Mouse (Mus musculus) telencephalon, adult 2 months (tissue): ENCODE results near the gene Tead2.
"Not testable (repeated sequence)": the region's sequence is repeated elsewhere in the genome, so short reads cannot be mapped to it uniquely, and the experiment has no call there.

Source experiments
- DNase-seq: peaks from one replicate; pipeline ENCODE4 v3.0.0-alpha.2; 2011; ENCODE audit warnings: low read depth, low spot score

Tead2 gene

GRCm38 (mm10) chr7:45228548-45228947, 13.0 kb downstream of the Tead2 start:
- DNase-seq, result no peak

GRCm38 (mm10) chr7:45229046-45229445, 13.5 kb downstream of the Tead2 start:
- DNase-seq, result no peak

GRCm38 (mm10) chr7:45229459-45230203, 14.1 kb downstream of the Tead2 start:
- DNase-seq, result no peak

- DNase-seq, result no peak
These were observed 15.6 kb downstream of the Tead2 start for GRCm38 (mm10) chr7:45231192-45231591.

GRCm38 (mm10) chr7:45231941-45232340, 16.4 kb downstream of the Tead2 start:
- no peak for DNase-seq

- DNase-seq, result peak; percentile 76
These were observed 17.3 kb downstream of the Tead2 start for GRCm38 (mm10) chr7:45232716-45233465.

- DNase-seq, result peak; percentile 93
These were observed 18.2 kb downstream of the Tead2 start for GRCm38 (mm10) chr7:45233580-45234332.

GRCm38 (mm10) chr7:45234333-45234841, 18.8 kb downstream of the Tead2 start:
- no peak for DNase-seq

- DNase-seq, result no peak
These were observed 19.5 kb downstream of the Tead2 start for GRCm38 (mm10) chr7:45234922-45235571.

GRCm38 (mm10) chr7:45235656-45236180, 20.2 kb downstream of the Tead2 start:
- no peak for DNase-seq

- no peak for DNase-seq
These were observed 22.5 kb downstream of the Tead2 start for GRCm38 (mm10) chr7:45237747-45238699.

- DNase-seq, result no peak
These were observed 23.4 kb downstream of the Tead2 start, which contains the start of gene Cd37 for GRCm38 (mm10) chr7:45238723-45239496. Cd37 (minus strand) TSS chr7:45239115.

GRCm38 (mm10) chr7:45240109-45240508, 24.6 kb downstream of the Tead2 start:
- no peak for DNase-seq

GRCm38 (mm10) chr7:45240633-45241388, 25.3 kb downstream of the Tead2 start, which contains the start of gene Slc6a16:
Slc6a16 (plus strand) TSS chr7:45241085.
- DNase-seq, result no peak

GRCm38 (mm10) chr7:45241389-45241749, 25.8 kb downstream of the Tead2 start:
- no peak for DNase-seq

- DNase-seq, result no peak
These were observed 32.1 kb downstream of the Tead2 start for GRCm38 (mm10) chr7:45247666-45248065.

- DNase-seq, result no peak
These were observed 38.3 kb downstream of the Tead2 start for GRCm38 (mm10) chr7:45253806-45254205.

- not testable (repeated sequence) for DNase-seq
These were observed 40.3 kb downstream of the Tead2 start for GRCm38 (mm10) chr7:45255822-45256221.
